Mouse (Mus musculus) hindbrain, embryonic 14.5 days (tissue): Measurements from ENCODE around the gene Btbd16. TPM values are rescaled to one million over a fixed set of nuclear protein-coding genes. Genes with fewer than 3 reads are reported as not detected.

Source experiments
- ATAC-seq: fragments of 200-750 bp; cut with Nextera tagmentation; 2 replicates; pipeline ENCODE4 v1.8.0; 2017; ENCODE audit warnings: moderate number of reproducible peaks, mild to moderate bottlenecking, moderate TSS enrichment, moderate library complexity; ENCODE audit not compliant: low FRiP score
- DNase-seq: peaks from one replicate; pipeline ENCODE4 v3.0.0-alpha.2; 2015; ENCODE audit warnings: low spot score
- H3K27ac ChIP-seq: fragments of 300-500 bp; sonication (generic); 2 replicates; pipeline ENCODE4 v1.5.1; 2014; ENCODE audit warnings: mild to moderate bottlenecking, moderate library complexity
- H3K27me3 ChIP-seq: fragments of 300-500 bp; sonication (generic); 2 replicates; pipeline ENCODE4 v1.6.1; 2014; ENCODE audit warnings: mild to moderate bottlenecking, low read length, mixed read lengths; ENCODE audit not compliant: control insufficient read depth, insufficient read depth
- H3K36me3 ChIP-seq: fragments of 300-500 bp; sonication (generic); replicated peaks from 2 replicates; pipeline ENCODE4 v1.6.1; 2014; ENCODE audit not compliant: control insufficient read depth, insufficient read depth
- H3K4me1 ChIP-seq: fragments of 300-500 bp; sonication (generic); replicated peaks from 2 replicates; pipeline ENCODE4 v1.6.1; 2014; ENCODE audit warnings: antibody characterized with exemption, low read length, mixed read lengths; ENCODE audit not compliant: control insufficient read depth, insufficient read depth
- H3K4me2 ChIP-seq: fragments of 300-500 bp; sonication (generic); replicated peaks from 2 replicates; pipeline ENCODE4 v1.6.1; 2014; ENCODE audit warnings: mild to moderate bottlenecking, moderate library complexity
- H3K4me3 ChIP-seq: fragments of 300-500 bp; sonication (generic); replicated peaks from 2 replicates; pipeline ENCODE4 v1.5.1; 2014; ENCODE audit warnings: mild to moderate bottlenecking, low read length
- H3K9ac ChIP-seq: fragments of 300-500 bp; sonication (generic); 2 replicates; pipeline ENCODE4 v1.6.1; 2014
- H3K9me3 ChIP-seq: fragments of 300-500 bp; sonication (generic); 2 replicates; pipeline ENCODE4 v1.6.1; 2016; ENCODE audit warnings: low read length; ENCODE audit not compliant: control insufficient read depth
- WGBS: fragments of 180-500 bp; shearing (Covaris S2); extraction: QIAGEN DNeasy Blood & Tissue Kit; methylation state at CpG from one replicate; pipeline ENCODE4 v1.1.7; 2014; 5-methylcytosine and 5-hydroxymethylcytosine counted together
- polyA plus RNA-seq: library from polyadenylated mRNA; unstranded; fragments of >200 nt; fragmentation: Nextera tagmentation; extraction: Ambion mirVana; gene quantifications from 2 replicates; pipeline ENCODE4 v1.2.1, GENCODE M21; 2014

Btbd16 gene
- polyA plus RNA-seq, 1 experiment from 2014 or later = not detected

DNA sequence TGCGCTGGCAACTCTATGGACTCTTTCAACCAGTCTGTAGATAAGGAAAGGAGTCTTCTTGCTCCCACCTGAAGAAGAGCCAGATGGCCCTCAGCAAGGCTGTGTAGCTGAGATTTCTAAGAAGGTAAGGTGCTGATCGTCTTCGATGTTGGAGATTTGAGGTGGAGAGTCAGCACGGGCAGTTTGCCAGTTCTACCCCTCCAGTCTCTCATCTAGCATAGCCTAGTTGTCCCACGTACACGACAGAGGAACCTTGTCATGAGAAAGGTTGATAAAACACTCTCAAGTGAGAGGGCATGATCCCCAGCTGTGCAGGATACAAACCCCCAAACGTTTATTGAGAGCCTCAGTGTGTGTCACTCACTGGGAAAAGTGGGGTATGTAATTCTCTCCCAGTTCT, 90.8 kb downstream of the Btbd16 start:
- DNase-seq (no peak), ATAC-seq (no peak)
- Histone ChIP-seq H3K9me3 (no peaks in the 10 kb centered on the region), H3K4me3 (no peak overlapping the region), H3K27me3 (no peaks in the 10 kb centered on the region), H3K4me2 (no peak overlapping the region), H3K27ac (no peak overlapping the region), H3K9ac (no peak overlapping the region), H3K36me3 (no peaks in the 10 kb centered on the region), H3K4me1 (peaks cover 30% of the 10 kb centered on the region)
- 80% methylated on average over 7 of the region's 7 CpGs for WGBS

DNA sequence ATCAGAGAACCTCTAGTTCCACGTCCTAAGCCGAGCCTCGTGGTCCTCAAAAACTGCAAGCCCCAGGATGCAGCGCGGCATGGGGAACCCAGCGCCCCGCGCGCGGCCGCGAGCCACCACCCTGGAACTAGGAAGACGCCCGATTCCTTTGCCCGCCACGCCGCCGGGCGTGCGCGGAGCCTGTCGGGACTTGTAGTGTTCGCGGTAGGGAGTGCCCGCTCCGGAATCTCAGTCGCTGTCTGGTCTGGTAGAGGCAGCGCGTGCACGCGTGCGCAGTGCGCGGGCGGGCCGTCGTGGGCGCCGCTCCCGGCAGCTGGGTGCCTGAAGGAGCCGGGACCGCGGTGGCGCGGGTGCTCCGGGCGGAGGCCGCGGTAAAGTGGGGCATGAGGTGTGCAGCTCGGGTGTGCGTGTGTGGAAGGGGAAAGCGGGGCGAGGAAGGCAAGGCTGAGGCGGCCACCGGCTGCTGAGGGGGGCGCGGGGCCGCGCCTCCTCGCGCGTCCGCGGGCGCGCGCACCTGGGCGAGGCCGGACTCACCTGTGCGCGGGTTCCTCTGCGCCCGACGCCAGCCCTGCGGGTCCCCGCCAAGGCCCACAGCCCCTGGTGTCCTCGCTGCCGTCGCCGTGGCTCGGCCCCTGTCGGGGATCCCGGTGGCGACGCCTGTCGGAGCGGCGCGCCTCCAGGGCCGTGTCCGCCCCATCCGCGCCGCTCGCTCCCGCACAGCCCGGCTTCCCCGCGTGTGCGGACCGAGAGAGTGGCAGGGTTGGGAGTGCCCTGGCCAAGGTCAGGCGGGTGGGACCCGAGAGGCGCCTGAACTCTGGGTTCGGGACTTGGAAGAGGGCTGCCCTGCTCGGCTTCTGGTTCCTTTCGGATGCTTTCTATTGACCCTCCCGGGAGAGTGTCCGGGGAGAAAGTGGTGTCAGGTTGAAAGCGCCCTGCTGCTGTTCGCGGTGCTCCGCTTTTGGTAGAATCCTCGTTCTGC, 92.0 kb downstream of the Btbd16 start, which contains the start of gene Plekha1:
Gene Plekha1, plus strand, starts transcription at position 144 of the 979 bp plus-strand sequence.
- Histone ChIP-seq H3K9me3 (no peaks in the 10 kb centered on the region), H3K4me3 (peak within 1 kb of the TSS; percentile 59), H3K4me1 (peaks cover 22% of the 10 kb centered on the region), H3K36me3 (no peaks in the 10 kb centered on the region), H3K9ac (peak within 1 kb of the TSS; percentile 71), H3K27me3 (no peaks in the 10 kb centered on the region), H3K4me2 (peak within 1 kb of the TSS; percentile 59), H3K27ac (peak within 1 kb of the TSS; percentile 88)
- peak; percentile 97 for DNase-seq
- peak; percentile 98 for ATAC-seq
- under 1% methylated on average over 105 of the region's 114 CpGs for WGBS

DNA sequence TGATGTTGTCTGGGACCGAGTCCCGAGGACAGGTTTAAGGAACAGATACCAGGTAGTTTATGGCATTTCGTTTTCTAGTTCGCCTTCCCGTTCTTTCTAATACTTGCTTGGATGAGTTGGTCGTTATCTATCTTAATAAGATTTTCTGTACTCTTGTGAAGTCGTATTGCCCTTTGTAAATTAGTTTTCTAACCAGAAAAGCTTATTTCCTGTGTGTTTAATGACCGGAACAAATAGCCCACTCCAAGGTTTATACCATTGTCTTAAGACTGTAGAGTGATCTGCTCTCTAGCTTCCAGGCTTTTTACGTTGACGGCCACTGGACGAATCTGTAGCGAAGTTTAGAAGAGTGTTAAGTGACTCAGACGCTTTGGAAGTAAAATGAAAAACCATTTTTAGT, 92.8 kb downstream of the Btbd16 start:
- Histone ChIP-seq H3K4me1 (peaks cover 14% of the 10 kb centered on the region), H3K27ac (peak overlapping the region; percentile 88), H3K4me2 (peak overlapping the region; percentile 59), H3K9ac (peak overlapping the region; percentile 71), H3K36me3 (no peaks in the 10 kb centered on the region), H3K9me3 (no peaks in the 10 kb centered on the region), H3K27me3 (no peaks in the 10 kb centered on the region), H3K4me3 (peak overlapping the region; percentile 59)
- ATAC-seq = no peak
- peak; percentile 31 for DNase-seq
- 2% methylated on average over 13 of the region's 13 CpGs for WGBS

DNA sequence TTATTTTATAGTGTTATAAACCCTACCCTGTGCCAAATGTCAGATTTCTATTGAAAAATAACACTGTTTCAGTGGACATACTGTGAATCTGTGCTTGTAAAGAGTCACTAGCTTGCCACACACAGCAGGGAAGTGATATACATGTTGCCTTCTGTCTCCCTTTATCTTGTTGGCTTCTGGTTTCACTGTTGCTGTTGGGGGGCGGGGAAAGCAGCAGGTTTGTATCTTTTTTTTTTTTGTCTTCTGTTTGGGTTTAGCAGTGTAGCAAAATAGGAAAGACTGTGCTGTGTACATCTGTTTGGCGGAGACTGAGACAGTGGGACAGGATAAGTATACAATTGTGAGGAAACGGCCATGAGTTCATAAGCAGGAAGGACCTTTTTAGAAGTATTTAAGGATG, 93.4 kb downstream of the Btbd16 start:
- peak overlapping the region; percentile 59 for H3K4me2 ChIP-seq
- 53% methylated on average over 3 of the region's 3 CpGs for WGBS

More for the DNA sequence above, 93.4 kb downstream of the Btbd16 start:
- Histone ChIP-seq H3K36me3 (no peaks in the 10 kb centered on the region), H3K9me3 (no peaks in the 10 kb centered on the region), H3K27ac (no peak overlapping the region), H3K27me3 (no peaks in the 10 kb centered on the region), H3K4me3 (peak overlapping the region; percentile 59), H3K9ac (peak overlapping the region; percentile 9; the same call in 1 of the 2 replicates), H3K4me1 (peaks cover 14% of the 10 kb centered on the region)
- ATAC-seq = no peak
- DNase-seq = no peak

Other genes starting within 250 kb of the Btbd16 start
- 96.7 and 99.6 TPM in 2 replicates for gene Nsmce4a, start 201.0 kb upstream of the Btbd16 start, polyA plus RNA-seq
- gene Tacc2, start 196.6 kb upstream of the Btbd16 start, polyA plus RNA-seq = 58.9 and 61.6 TPM in 2 replicates
- gene Plekha1, start 91.7 kb downstream of the Btbd16 start, polyA plus RNA-seq = 53.6 and 63.1 TPM in 2 replicates
- 18.9 and 22.9 TPM in 2 replicates for gene Htra1, start 162.0 kb downstream of the Btbd16 start, polyA plus RNA-seq